Mouse (Mus musculus) layer of hippocampus, adult 11-12 months (tissue): ENCODE results near the gene Foxs1.
A peak's percentile ranks its signal among the peaks of the same experiment; 100 is the strongest.

Experiments used
- DNase-seq: peaks from one replicate; pipeline ENCODE4 v3.0.0; 2022; ENCODE audit warnings: low spot score

The Foxs1 gene

GRCm38 (mm10) chr2:152928219-152928987 is 4.6 kb downstream of the Foxs1 start:
- no peak for DNase-seq

DNA sequence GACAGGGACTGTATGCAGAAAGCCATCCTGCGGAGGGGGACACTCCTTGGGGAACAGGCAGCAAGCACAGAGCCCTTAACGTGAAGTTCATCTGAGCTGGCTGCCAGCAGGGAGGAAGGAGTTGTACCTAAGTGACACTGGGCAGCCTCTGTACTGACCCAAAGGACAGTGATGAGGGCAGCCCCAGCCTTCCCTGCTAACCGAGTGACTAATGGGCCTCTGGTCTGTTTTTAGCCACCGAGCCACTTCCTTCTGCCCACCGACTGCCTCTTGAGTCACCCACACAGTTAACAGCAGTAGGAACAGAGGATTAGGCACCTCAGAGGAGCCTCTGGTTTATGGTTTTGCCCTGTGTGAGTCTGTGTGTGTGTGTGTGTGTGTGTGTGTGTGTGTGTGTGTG is 5.6 kb downstream of the Foxs1 start:
- DNase-seq = no peak

DNA sequence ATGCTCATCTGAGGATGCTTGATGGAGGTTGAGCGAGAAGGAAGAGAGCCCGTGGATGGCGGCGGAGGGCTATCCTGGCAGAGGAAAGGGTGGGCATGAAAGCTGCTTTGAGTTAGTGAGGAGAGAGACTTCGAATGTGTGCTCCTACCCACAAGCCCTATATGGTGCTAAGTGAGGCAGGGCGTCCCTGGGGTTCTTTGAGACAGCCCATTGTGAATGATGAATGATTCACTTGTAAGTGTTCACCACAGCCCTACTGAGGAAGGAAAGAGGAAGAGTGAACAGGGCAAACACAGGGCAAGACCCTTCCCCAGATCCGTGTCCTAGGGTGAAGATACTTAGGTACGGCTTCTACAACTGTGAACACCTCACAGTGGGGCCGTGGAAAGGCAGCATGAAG is 6.1 kb downstream of the Foxs1 start:
- DNase-seq = no peak

DNA sequence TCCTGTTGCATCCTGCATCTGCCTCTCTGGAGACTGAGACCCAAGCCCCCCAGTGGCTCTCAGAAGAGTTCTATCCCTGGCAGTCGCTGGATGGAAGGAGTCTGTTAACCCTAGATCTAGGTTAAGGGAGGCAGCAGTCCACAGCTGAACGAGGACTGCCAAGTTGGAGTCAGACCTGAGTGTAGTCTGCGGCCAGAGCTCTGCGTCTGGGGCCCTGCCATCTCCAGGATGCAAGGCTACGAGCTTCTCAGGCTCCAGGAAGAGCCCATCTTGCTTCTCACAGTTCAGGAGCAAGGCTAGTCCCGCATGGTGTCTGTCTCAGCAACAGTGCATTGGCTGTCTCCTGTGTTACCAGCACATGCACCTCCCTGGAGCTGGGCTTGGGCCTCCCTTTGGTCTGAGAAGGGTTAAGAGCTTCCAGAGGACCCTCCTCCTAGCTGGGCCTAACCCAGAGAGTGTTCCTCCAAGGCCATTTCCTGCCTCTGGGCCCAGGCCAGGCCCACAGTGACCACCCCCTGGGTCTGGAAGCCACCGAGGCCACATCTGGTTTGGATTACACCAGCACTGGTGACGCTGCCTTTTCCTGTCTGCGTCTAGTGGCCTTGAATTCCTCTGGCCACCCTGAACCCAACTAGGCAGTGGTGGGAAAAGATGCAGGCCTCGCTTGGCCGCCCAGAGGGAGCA is 7.7 kb downstream of the Foxs1 start:
- peak; percentile 24 for DNase-seq

GRCm38 (mm10) chr2:152924543-152924942 is 8.5 kb downstream of the Foxs1 start:
- no peak for DNase-seq

DNA sequence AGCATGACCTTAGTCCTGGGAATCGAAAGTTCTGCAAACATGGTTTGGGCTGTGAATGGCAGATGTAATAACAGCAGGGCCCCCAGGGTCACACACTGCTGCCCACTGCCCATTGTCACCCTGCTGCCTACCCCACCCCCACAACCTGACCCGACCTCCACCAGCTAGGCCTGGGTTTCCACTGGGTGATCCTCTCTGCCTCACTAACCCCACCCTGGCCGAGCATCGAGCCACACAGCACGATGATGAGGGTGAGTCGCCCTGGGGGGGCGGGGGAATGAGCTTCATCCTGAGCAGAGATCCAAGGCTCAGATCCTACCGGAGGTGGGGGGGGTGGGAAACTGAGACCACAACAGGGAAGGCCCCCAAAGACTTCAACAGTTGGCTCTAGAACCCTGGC is 8.9 kb downstream of the Foxs1 start:
- DNase-seq = no peak

DNA sequence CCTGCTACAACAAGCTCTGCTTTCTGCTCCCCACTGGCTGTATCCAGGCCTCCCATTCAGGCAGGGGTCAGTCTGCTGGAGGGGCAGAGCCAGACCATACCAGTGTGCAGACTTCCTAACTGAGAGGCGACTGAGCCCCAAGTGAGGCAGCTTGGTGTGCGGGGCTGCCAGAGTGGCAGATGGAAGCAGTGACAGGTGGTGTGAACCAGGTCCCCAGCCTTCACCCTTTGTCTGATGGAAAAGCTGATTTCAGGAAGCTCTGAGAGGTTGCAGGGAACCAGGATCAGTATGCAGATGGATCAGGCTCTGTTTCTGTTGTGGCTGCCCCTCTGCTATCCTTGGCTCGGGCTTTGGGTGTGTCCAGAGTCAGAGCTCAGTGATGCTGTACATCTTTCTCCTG is 9.4 kb downstream of the Foxs1 start:
- no peak for DNase-seq

DNA sequence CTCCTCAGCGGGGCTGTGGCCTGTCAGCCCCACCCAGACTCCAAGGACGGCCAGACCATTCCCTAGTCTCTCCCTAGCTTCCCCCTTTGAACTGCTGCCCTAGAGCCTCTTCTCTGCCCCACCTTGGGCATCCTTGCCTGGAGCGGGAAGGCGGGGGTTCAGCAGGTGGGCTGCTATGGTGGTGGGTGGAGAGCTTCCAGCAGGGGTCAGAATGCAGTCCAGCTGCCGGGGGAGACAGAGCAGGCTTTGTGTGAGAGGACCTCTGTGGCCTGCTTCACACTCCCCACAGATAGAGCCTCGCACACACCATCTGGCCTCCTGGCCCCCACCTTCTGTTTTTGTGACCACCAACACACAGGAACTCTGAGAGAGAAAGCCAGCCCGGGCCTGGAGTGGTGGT is 10.6 kb downstream of the Foxs1 start:
- DNase-seq = no peak

- DNase-seq = no peak
Measured at GRCm38 (mm10) chr2:152917671-152918070, 15.3 kb downstream of the Foxs1 start.

DNA sequence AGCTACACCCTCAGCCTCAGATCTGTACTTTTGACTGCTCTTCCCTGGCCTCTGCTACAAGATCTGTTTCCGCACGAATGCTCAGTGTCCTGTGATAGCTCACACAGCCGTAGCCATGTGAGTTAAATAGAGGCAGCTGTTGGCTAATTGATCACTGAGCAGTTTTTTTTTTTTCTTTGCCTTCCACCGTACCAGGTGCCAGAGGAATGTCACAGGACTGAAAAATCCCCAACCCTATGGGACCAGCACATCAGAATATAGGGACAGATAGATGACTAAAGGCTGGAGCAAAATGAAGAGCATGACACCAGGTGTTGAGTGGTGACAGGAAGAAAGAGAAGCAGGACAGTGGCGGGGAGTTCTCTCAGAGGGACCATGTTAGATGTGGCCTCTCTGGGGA is 16.9 kb downstream of the Foxs1 start:
- no peak for DNase-seq

GRCm38 (mm10) chr2:152915453-152915852 is 17.6 kb downstream of the Foxs1 start:
- DNase-seq = no peak

DNA sequence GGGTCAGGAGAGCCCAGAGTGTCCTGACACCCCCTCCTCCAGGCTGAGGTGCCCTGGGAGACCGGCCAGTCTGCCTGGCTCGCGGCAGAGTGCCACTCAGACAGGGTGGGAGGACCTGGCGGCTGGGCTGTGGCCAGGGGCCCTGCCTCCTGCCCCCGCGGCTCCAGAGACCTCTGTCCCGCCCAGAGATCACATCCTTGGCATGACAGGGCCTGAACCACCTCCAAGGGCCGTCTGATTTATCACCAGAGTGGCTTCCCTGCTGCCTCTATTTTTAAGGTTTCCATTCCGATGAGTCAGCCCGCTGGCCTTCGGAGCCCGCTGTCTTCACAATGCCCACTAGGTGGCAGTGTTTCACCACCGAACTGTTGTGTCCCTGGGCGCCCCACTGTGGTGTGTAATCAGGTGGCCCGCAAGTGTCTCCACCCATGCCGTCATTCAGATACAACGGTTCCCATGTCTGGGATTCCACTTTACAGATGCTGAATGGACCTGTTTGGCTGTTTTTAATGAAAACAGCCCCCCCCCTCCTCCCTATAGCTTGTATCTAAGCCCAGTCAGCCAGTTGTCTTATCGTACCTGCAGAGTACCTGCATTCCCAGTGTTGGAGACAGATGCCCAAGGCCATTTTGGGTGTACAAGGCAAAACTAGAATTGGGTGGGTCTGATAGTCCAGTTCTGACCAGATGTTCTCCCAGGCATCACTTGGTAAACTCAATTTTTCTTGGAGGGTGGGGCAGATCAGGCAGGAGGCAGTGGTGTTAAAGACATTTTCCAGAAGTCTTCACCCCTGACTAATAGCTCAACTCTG is 18.5 kb downstream of the Foxs1 start:
- DNase-seq = peak; percentile 88

DNA sequence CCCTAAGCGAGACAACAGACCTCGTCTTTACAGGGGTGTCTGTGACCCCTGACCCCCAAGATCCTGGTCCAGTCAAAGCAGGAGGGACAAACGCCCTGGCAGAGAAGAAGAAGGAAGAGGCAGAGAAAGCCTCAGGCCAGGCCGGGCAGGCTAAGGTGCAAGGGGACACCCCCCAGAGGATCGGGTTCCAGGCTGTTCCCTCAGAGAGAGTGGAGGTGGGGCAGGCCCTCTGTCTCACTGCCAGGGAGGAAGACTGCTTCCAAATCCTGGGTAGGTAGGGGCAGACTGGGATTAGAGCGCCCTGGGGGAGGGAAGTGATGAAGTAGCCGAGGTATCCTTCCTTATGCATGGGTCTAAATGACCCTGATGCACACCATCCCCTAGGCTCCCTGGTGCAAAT is 19.5 kb downstream of the Foxs1 start:
- DNase-seq = no peak

GRCm38 (mm10) chr2:152911432-152911831 is 21.6 kb downstream of the Foxs1 start:
- DNase-seq = no peak

- DNase-seq = no peak
Measured at GRCm38 (mm10) chr2:152911031-152911430, 22.0 kb downstream of the Foxs1 start, which contains the start of gene Mylk2. Mylk2 (plus strand) TSS chr2:152911352.

- DNase-seq = no peak
Measured at GRCm38 (mm10) chr2:152909848-152910247, 23.2 kb downstream of the Foxs1 start.

- no peak for DNase-seq
Measured at GRCm38 (mm10) chr2:152907114-152907943, 25.7 kb downstream of the Foxs1 start.

DNA sequence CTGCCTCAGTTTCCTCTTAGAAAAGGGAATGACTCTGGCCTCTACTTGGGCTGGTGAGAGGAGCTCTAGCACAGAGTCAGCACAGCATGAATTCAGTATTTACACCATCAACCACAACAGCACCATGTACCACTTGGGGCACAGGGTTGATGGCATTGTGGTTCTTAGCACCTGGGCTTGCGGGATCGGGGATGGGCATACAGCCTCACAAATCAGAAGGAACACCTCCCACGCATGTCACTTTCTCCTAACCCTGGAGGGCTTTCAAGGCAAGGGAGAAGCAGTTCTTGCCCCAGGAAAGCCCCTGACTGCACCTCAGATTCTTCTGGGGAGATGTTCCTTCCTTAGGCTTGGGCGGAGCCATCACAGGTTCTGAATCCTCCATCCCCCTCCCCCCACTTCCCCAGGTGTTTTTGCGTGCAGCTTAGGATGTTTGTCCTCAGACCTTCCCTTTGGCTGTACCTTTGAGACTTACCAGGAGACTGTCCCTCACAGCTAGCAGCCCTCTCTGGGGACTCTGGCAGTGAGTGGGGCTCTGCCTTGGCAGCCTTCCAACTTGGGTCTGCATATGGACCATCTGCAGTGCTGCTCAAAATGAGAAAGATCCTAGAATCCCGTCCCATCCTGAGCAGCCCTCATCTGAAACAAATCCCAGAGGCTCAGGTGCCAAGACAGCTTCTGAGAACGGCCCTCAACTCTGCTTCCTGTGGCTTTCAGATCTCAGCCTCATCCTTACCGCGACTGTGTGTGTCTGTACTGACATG is 26.6 kb downstream of the Foxs1 start:
- no peak for DNase-seq

DNA sequence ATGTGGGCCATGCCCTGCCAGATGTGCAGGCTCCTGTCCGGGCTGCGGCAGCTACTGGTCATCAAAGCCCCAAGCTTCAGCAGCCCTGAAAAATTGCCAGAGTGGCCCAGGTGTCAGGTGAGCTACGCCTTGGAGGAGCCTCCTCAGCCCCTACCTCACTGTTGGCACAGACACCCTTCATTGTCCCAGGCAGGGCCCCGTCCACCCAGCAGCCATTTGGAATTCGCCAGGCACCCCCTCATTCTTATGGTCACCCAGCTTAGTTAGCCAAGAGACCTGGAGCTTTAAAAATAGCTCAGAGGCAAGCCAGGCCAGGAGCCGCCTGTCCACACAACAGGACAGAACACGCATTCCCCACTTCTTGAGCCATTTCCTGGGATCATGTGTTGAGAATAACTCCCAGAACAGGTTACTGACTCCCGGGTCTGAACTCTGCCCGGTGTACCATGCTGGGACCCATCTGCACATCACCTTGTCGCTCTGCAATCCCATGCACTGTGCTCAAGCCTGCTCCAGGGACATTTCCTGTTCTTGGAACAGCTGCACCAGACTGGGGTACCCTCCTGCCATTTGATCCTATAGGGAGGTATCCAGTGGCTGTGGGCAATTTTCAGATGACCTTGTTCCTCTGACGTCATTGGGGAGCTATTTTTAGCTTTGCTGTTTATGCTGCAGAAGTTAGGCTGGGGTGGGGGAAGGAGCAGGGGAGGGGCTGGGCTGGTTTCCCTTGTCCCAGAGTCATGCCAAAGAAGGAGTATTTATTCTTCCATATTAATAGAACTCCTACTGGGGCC is 27.8 kb downstream of the Foxs1 start:
- DNase-seq = no peak

- no peak for DNase-seq
Measured at GRCm38 (mm10) chr2:152904127-152904643, 28.8 kb downstream of the Foxs1 start.
